Mouse (Mus musculus): ENCODE results near the gene Cuedc2. TPM values are rescaled to one million over a fixed set of nuclear protein-coding genes. Genes with fewer than 3 reads are reported as not detected.

The Cuedc2 gene
- polyA plus RNA-seq, 1 experiment: 157 TPM

DNA sequence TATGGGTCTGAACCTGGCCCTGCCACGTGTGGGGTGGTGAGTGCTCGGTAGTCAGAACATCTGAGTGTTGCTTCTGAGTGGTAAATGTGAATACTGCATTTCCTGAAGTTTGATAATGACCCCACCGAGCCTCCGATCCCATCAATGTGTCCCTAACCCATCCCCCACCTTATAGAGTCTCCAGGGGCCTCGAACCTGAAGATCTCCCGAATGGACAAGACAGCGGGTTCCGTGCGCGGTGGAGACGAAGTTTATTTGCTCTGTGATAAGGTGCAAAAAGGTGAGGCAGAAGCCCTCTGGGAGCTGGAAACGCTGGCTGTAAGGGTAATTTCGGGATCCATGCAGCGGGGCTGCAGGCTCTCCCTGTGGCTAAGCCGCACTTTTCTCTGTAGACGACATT is 30.7 kb downstream of the Cuedc2 start:
- no peak for TF ChIP-seq GATA1 (IDR thresholded peaks at IDR 0.05; ENCODE audit: low read length)

DNA sequence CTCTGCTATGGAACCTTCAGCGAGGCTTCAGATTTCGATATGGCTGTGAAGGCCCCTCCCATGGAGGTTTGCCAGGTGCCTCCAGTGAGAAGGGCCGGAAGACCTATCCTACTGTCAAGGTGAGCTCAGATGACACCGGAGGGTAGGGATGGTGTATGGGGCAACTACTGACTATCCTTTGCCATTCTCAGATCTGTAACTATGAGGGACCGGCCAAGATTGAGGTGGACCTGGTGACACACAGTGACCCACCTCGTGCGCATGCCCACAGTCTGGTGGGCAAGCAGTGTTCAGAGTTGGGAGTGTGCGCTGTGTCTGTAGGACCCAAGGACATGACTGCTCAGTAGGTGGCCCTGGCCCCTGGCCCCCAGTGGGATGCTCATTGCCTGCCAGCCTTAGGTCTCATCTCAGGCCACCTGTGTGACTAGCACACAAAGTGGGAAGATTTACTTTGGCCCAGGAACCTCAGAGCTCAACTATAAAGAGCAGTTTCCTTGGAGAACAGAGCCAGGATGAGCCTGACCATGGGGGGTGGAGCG is 31.7 kb downstream of the Cuedc2 start:
- TF ChIP-seq GATA1 (IDR thresholded peaks at IDR 0.05; ENCODE audit: low read length): no peak

DNA sequence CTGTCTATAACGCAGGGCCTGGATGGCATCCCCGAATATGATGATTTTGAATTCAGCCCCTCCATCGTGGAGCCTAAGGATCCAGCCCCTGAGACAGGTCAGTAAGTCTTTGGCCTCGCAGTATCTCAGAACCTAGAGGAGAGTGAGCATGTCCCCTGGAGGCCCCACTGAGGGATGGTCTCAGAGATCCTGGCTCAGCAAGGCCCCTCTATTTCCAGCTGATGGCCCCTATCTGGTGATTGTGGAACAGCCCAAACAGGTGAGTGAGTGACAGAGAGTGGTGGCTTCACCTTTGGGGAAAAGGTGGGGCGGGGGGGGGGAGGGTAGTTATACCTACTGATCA is 32.3 kb downstream of the Cuedc2 start:
- TF ChIP-seq GATA1 (IDR thresholded peaks at IDR 0.05; ENCODE audit: low read length): no peak

- no peak for TF ChIP-seq GATA1 (IDR thresholded peaks at IDR 0.05; ENCODE audit: low read length)
Observed at GRCm38 (mm10) chr19:46305432-46306267, 32.9 kb downstream of the Cuedc2 start.

- TF ChIP-seq GATA1 (IDR thresholded peaks at IDR 0.05; ENCODE audit: low read length): no peak
Observed at GRCm38 (mm10) chr19:46304908-46305333, 33.6 kb downstream of the Cuedc2 start.

- no peak for TF ChIP-seq GATA1 (IDR thresholded peaks at IDR 0.05; ENCODE audit: low read length)
Observed at GRCm38 (mm10) chr19:46304216-46304841, 34.2 kb downstream of the Cuedc2 start, which contains the start of gene Nfkb2. TSS of gene Nfkb2 (plus strand) at chr19:46304320.

DNA sequence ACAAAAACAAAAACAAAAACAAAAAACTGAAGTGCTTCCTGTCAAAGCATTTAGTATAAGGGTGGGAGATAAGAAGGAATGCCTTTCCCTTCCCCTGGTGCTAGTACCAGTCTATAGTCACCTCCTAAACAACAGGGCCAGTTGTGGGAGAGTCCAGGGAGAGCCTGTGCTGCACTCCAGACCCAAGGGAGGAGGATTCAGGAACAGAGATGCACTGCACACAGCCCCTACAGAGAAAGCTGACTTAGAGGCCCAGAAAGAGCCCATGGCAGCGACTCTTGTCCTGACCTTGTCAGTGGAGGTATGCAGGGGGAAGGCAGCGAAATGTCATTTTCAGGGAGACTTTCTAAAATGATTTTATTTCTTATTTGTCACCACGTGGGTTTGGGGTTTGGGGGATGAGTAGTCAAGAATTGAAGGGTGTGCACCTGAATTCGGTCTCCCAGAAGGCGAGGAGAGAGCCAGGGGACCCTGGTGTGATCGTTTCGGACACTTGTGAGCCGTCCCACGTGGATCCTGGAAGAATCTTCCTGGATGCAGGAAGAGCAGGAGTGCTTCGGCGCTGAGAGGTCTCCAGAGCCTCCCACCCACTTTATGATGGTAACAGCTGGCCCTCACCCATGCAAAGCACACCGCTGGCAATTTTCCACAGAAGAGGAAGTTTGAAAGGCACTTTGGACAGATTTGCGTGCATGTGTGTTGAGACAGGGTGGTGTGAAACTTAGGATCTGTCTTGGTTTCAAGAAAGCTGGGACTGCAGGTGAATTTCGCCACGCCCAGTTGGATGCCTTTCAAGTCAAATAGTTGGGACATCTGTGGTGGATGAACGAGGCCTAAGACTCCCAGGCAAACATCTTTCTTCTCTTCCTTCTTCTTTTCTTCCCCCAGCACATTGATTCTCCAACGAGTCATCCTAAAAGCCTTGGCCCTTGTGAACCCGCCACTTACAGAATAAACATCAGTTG is 35.0 kb downstream of the Cuedc2 start:
- no peak for TF ChIP-seq GATA1 (IDR thresholded peaks at IDR 0.05; ENCODE audit: low read length)

DNA sequence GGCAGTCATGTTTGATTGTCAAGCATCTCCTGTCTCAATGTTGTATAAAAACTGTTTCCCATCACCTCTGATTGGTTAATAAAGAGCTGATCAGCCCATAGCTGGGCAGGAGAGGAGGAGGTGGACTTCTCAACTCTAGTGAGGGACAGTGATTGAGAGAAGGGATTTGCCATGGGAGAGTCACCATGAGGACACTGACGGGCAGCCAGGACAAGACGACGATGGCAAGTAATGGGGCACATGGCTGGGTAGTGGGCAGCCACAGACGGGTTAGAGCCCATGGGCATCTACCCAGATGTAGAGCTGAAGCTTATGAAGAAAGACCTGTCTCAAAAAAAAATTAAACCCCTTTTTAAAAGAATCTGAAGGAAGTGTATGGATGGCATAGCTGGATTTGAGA is 36.0 kb downstream of the Cuedc2 start:
- TF ChIP-seq GATA1 (IDR thresholded peaks at IDR 0.05; ENCODE audit: low read length): no peak

GRCm38 (mm10) chr19:46300294-46301045 is 38.0 kb downstream of the Cuedc2 start:
- TF ChIP-seq GATA1 (IDR thresholded peaks at IDR 0.05; ENCODE audit: low read length): no peak

DNA sequence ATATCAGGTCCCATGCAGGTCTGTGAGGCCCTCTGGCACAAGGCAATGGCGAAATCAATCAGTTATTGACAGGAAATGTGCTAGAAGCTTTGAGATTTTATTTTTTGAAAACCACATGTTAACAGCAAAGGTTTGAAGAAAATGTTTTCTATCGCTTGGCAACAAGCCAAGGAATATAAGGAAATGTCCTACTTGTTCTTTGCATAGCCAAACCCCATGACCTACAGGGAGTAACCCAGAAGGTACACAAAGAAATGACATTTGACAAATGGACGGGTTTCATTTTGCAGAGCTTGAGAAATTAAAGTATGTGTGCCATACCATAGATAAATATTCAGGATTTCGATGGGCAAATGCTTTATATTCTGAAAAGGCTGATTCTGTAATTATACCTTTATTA is 41.6 kb downstream of the Cuedc2 start:
- TF ChIP-seq GATA1 (IDR thresholded peaks at IDR 0.05; ENCODE audit: low read length): no peak

DNA sequence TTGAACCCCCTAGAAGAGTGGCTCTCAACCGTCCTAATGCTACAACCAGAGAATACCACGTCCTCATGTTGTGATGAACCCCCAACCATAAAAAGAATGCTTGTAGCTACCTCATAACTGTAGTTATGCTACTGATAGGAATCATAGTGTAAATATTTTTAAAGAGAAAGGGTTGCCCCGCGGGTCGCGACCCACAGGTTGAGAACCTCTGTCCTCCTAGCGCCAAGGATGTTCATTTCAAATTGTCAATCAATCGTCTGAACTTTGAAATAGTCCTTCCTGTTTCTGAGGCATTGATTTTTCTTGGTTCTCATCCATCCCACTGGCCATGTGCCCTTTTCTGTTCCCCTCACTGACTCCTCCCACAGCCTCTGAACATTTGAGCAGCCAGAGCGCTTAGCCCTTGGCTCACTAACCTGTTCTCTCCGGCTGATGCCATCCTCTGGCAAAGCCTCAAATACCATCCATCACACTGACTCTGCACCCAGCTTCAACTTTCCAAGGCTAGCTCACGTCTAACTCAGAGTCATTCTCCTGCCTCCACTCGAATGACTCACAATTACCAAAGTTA is 47.9 kb downstream of the Cuedc2 start:
- no peak for TF ChIP-seq GATA1 (IDR thresholded peaks at IDR 0.05; ENCODE audit: low read length)

DNA sequence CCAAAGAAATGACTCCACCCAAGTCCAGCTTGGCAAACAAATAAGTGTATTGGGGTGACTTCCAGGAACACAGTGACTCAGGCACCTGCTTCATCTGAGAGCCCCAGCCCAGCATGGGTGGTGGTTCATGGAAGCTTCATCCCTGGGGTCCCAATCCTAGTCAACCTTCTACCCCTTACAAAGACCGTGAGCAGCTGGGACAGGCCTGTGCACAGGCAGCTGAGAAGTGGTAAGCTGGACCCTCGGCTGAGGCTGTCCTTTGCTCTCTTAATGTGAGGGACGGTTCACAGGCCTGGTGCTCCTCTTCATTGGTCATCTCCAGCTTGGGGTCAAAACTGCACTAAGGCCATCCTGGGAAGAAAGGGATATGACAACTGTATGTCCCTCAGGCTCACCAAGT is 50.9 kb downstream of the Cuedc2 start:
- TF ChIP-seq GATA1 (IDR thresholded peaks at IDR 0.05; ENCODE audit: low read length): no peak

GRCm38 (mm10) chr19:46286926-46287325 is 51.6 kb downstream of the Cuedc2 start:
- no peak for TF ChIP-seq GATA1 (IDR thresholded peaks at IDR 0.05; ENCODE audit: low read length)

DNA sequence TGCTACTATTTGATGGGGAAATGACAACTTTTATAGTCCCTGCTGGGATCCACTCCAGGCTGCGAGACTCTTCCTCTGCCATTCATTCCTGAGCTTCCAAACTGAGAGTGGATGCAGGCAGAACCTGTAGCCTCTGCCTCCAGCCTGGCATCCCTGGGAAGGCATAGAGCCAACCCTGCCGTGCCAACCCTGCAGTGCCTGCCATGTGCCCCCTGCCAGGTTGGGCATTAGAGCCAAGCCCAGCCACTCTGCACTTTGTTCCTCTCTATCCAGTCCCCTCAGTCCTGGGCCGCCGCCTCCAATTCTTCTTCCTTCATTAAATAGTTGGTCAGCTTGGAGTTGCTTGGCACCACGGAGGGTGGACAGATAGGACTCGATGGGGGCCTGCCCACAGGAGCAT is 52.5 kb downstream of the Cuedc2 start:
- TF ChIP-seq GATA1 (IDR thresholded peaks at IDR 0.05; ENCODE audit: low read length): no peak

Measured in G1E-ER4 (cell line).